Mouse (Mus musculus): ENCODE data around the gene Tmprss6.

GRCm38 (mm10) chr15:78468379-78468937 lies at the start of gene Tmprss6:
- TF ChIP-seq CTCF (IDR thresholded peaks at IDR 0.05; ENCODE audit: borderline replicate concordance, control insufficient read depth, extremely low read depth, insufficient read depth, low read length, poor library complexity) (no peak), POLR2A (IDR thresholded peaks at IDR 0.05; ENCODE audit: control insufficient read depth, extremely low read depth, insufficient read depth, low read length, poor library complexity) (no peak)
